Mouse (Mus musculus) bone marrow, adult 2 months (tissue): Measurements from ENCODE around the gene 4933416C03Rik. TPM values are rescaled to one million over a fixed set of nuclear protein-coding genes. Genes with fewer than 3 reads are reported as not detected.

Experiments
- H3K27ac ChIP-seq: fragments of 200-500 bp; 2 replicates; pipeline ENCODE4 v1.5.1; 2012; ENCODE audit warnings: low read depth, mild to moderate bottlenecking, control low read depth, inconsistent platforms, low read length; ENCODE audit not compliant: control insufficient read depth, poor library complexity, insufficient read depth
- H3K4me1 ChIP-seq: fragments of 200-500 bp; 2 replicates; pipeline ENCODE4 v1.6.1; 2011; ENCODE audit warnings: low read length; ENCODE audit not compliant: control insufficient read depth, insufficient read depth
- H3K4me3 ChIP-seq: fragments of 200-500 bp; replicated peaks from 2 replicates; pipeline ENCODE3; 2011; ENCODE audit warnings: mild to moderate bottlenecking, low read depth, low read length, control low read depth; ENCODE audit not compliant: control insufficient read depth
- CTCF ChIP-seq: fragments of 200-500 bp; IDR thresholded peaks from 2 replicates; pipeline ENCODE4 v1.5.1; 2011; ENCODE audit warnings: low read length, control low read depth; ENCODE audit not compliant: control insufficient read depth, insufficient read depth
- POLR2A ChIP-seq: fragments of 200-500 bp; IDR thresholded peaks from 2 replicates; pipeline ENCODE4 v1.6.1; 2011; ENCODE audit warnings: low read depth, mild to moderate bottlenecking, control low read depth, low read length, borderline replicate concordance; ENCODE audit not compliant: control insufficient read depth
- WGBS: fragments of 180-500 bp; shearing (Covaris S2); methylation state at CpG from one replicate; pipeline ENCODE4 v1.1.7; 2018; 5-methylcytosine and 5-hydroxymethylcytosine counted together
- polyA plus RNA-seq: library from polyadenylated mRNA; stranded (reverse); fragments of >200 nt; gene quantifications from 2 replicates; pipeline ENCODE4 v1.2.4, GENCODE M21; 2011; ENCODE audit warnings: low replicate concordance; ENCODE audit not compliant: missing spikeins, insufficient read depth, insufficient read length

The 4933416C03Rik gene
- not detected in 2 replicates for polyA plus RNA-seq

GRCm38 (mm10) chr10:116113867-116114474, at the start of gene 4933416C03Rik:
TSS of gene 4933416C03Rik (minus strand) at chr10:116113917.
- Histone ChIP-seq H3K4me1 (no peaks in the 10 kb centered on the region), H3K4me3 (no peak within 1 kb of the TSS), H3K27ac (no peak within 1 kb of the TSS)
- WGBS, result 92% methylated on average over 39 of the region's 39 CpGs
- TF ChIP-seq POLR2A (no peak), CTCF (no peak)

- TF ChIP-seq POLR2A, result no peak
- TF ChIP-seq CTCF, result no peak
- WGBS, result 46% methylated on average over 12 of the region's 12 CpGs
- no peak overlapping the region for H3K4me3 ChIP-seq
- no peaks in the 10 kb centered on the region for H3K4me1 ChIP-seq
- no peak overlapping the region for H3K27ac ChIP-seq
These were observed 48.6 kb upstream of the 4933416C03Rik start for GRCm38 (mm10) chr10:116162338-116162737.

GRCm38 (mm10) chr10:116156699-116157098, 43.0 kb upstream of the 4933416C03Rik start:
- TF ChIP-seq CTCF (no peak), POLR2A (no peak)
- Histone ChIP-seq H3K27ac (peak overlapping the region; percentile 65; the same call in 1 of the 2 replicates), H3K4me3 (no peak overlapping the region), H3K4me1 (no peaks in the 10 kb centered on the region; the same call in 1 of the 2 replicates)
- WGBS, result 0% methylated on average over 1 of the region's 1 CpGs

GRCm38 (mm10) chr10:116154707-116155106, 41.0 kb upstream of the 4933416C03Rik start:
- no peaks in the 10 kb centered on the region; the same call in 1 of the 2 replicates for H3K4me1 ChIP-seq
- no peak overlapping the region for H3K4me3 ChIP-seq
- 58% methylated on average over 5 of the region's 5 CpGs for WGBS
- TF ChIP-seq POLR2A, result no peak
- TF ChIP-seq CTCF, result no peak
- H3K27ac ChIP-seq, result no peak overlapping the region

- Histone ChIP-seq H3K27ac (no peak overlapping the region), H3K4me3 (no peak overlapping the region), H3K4me1 (no peaks in the 10 kb centered on the region)
- 80% methylated on average over 9 of the region's 9 CpGs for WGBS
- TF ChIP-seq CTCF, result no peak
- TF ChIP-seq POLR2A, result no peak
These were observed 32.4 kb upstream of the 4933416C03Rik start for GRCm38 (mm10) chr10:116146091-116146490.

- 86% methylated on average over 10 of the region's 10 CpGs for WGBS
- Histone ChIP-seq H3K4me1 (no peaks in the 10 kb centered on the region), H3K4me3 (no peak overlapping the region), H3K27ac (no peak overlapping the region)
- TF ChIP-seq CTCF (no peak), POLR2A (no peak)
These were observed 30.0 kb upstream of the 4933416C03Rik start for GRCm38 (mm10) chr10:116143684-116144083.

- TF ChIP-seq POLR2A, result no peak
- TF ChIP-seq CTCF, result no peak
- Histone ChIP-seq H3K4me3 (no peak overlapping the region), H3K27ac (no peak overlapping the region), H3K4me1 (no peaks in the 10 kb centered on the region)
- 88% methylated on average over 8 of the region's 8 CpGs for WGBS
These were observed 26.5 kb upstream of the 4933416C03Rik start for GRCm38 (mm10) chr10:116140226-116140625.

GRCm38 (mm10) chr10:116135187-116135586, 21.5 kb upstream of the 4933416C03Rik start:
- no peak overlapping the region for H3K27ac ChIP-seq
- H3K4me3 ChIP-seq, result no peak overlapping the region
- WGBS, result 50% methylated on average over 2 of the region's 2 CpGs
- H3K4me1 ChIP-seq, result no peaks in the 10 kb centered on the region
- no peak for TF ChIP-seq CTCF
- TF ChIP-seq POLR2A, result no peak

- H3K27ac ChIP-seq, result no peak overlapping the region
- 64% methylated on average over 4 of the region's 4 CpGs for WGBS
- H3K4me3 ChIP-seq, result no peak overlapping the region
- no peaks in the 10 kb centered on the region for H3K4me1 ChIP-seq
- no peak for TF ChIP-seq CTCF
- TF ChIP-seq POLR2A, result no peak
These were observed 18.5 kb upstream of the 4933416C03Rik start for GRCm38 (mm10) chr10:116132233-116132632.
